Mouse (Mus musculus) liver, adult 2 months (tissue): ENCODE data around the gene Catsperd. TPM values are rescaled to one million over a fixed set of nuclear protein-coding genes. Genes with fewer than 3 reads are reported as not detected.
A peak's percentile ranks its signal among the peaks of the same experiment; 100 is the strongest.

Experiments
- DNase-seq: peaks from one replicate; pipeline ENCODE4 v3.0.0-alpha.2; 2011; ENCODE audit warnings: low read depth, low spot score; ENCODE audit errors: extremely low read depth
- H3K27ac ChIP-seq: fragments of 200-500 bp; replicated peaks from 2 replicates; pipeline ENCODE4 v1.5.1; 2012; ENCODE audit warnings: low read depth, mild to moderate bottlenecking, control low read depth, inconsistent platforms, low read length; ENCODE audit not compliant: insufficient read depth
- H3K27me3 ChIP-seq: fragments of 200-500 bp; 2 replicates; pipeline ENCODE4 v1.6.1; 2012; ENCODE audit warnings: mild to moderate bottlenecking, moderate library complexity, low read length, inconsistent platforms; ENCODE audit not compliant: control insufficient read depth, insufficient read depth
- H3K36me3 ChIP-seq: fragments of 200-500 bp; 2 replicates; pipeline ENCODE4 v1.6.1; 2012; ENCODE audit warnings: low read length, inconsistent platforms; ENCODE audit not compliant: control insufficient read depth, insufficient read depth
- H3K4me1 ChIP-seq: fragments of 200-500 bp; 2 replicates; pipeline ENCODE4 v1.6.1; 2011; ENCODE audit warnings: low read length; ENCODE audit not compliant: control insufficient read depth, insufficient read depth
- H3K4me3 ChIP-seq: fragments of 200-500 bp; 2 replicates; pipeline ENCODE4 v1.5.1; 2011; ENCODE audit warnings: low read depth, mild to moderate bottlenecking, control low read depth, low read length, moderate library complexity; ENCODE audit not compliant: insufficient read depth
- H3K79me2 ChIP-seq: fragments of 200-500 bp; 2 replicates; pipeline ENCODE4 v1.6.1; 2012; ENCODE audit warnings: inconsistent platforms, mild to moderate bottlenecking, low read length, moderate library complexity; ENCODE audit not compliant: control insufficient read depth, insufficient read depth
- H3K9ac ChIP-seq: fragments of 200-500 bp; 2 replicates; pipeline ENCODE4 v1.6.1; 2012; ENCODE audit warnings: low read depth, mild to moderate bottlenecking, control low read depth, inconsistent platforms, low read length
- CTCF ChIP-seq: fragments of 200-500 bp; IDR thresholded peaks from 2 replicates; pipeline ENCODE4 v1.5.1; 2011; ENCODE audit warnings: low read depth, low read length, control low read depth
- POLR2A ChIP-seq: fragments of 200-500 bp; IDR thresholded peaks from 2 replicates; pipeline ENCODE4 v1.6.1; 2011; ENCODE audit warnings: low read length, control low read depth; ENCODE audit not compliant: insufficient read depth; ENCODE audit errors: extremely low read depth
- WGBS: fragments of 180-500 bp; shearing (Covaris S2); methylation state at CpG from one replicate; pipeline ENCODE4 v1.1.7; 2018; 5-methylcytosine and 5-hydroxymethylcytosine counted together
- polyA plus RNA-seq: library from polyadenylated mRNA; depleted of rRNA; stranded (reverse); fragments of >200 nt; gene quantifications from 2 replicates; pipeline ENCODE4 v1.2.3, GENCODE M21; 2012
- total RNA-seq: library from RNA; depleted of rRNA; stranded (reverse); fragments of >200 nt; gene quantifications from 2 replicates; pipeline ENCODE4 v1.2.3, GENCODE M21; 2014

Catsperd gene
- total and polyA plus RNA-seq, 2 experiments: 1.0 to 4.0 TPM

- TF ChIP-seq CTCF (no peak), POLR2A (no peak)
- peaks cover 14% of the 10 kb centered on the region for H3K4me1 ChIP-seq
- H3K79me2 ChIP-seq: peaks cover 11% of the 10 kb centered on the region; the same call in 1 of the 2 replicates
- peak overlapping the region; percentile 93 for H3K9ac ChIP-seq
- no peak overlapping the region; the same call in 1 of the 2 replicates for H3K27ac ChIP-seq
- peak overlapping the region; percentile 90 for H3K4me3 ChIP-seq
- DNase-seq: peak; percentile 31
- no peaks in the 10 kb centered on the region for H3K27me3 ChIP-seq
- H3K36me3 ChIP-seq: peaks cover 1% of the 10 kb centered on the region; the same call in 1 of the 2 replicates
- WGBS: 11% methylated on average over 14 of the region's 14 CpGs
Measured at GRCm38 (mm10) chr17:56614391-56615135, 13.4 kb upstream of the Catsperd start.

DNA sequence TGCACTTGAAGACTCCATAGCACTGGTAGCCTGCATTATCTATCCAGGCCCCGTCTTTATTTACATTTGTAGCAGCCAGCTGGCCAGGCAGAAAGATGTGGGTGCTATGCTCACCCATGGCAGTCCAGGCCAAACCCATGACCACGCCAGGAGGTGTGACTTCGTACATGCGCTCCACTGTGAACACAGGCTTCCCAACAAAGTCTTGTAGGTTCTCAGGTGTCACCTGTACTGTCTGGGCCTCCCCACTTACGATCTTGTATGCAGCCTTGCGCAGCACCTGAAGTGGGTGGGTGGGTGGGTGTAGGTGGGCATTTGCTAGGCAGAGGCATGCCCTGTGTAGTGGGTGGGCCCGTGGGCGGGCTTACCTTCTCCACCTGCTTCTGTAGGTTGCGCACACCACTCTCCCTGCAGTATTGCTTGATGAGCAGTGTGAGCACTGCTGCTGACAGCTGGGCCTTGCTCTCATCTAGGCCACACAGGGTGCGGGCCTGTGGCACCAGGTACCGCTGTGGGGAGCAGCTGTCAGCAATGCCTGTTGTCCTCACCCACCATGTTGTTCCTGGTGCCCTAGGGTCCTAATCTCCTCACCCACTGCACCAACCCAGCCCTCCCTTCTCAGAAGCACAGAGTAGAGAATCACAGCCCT, 12.7 kb upstream of the Catsperd start:
- H3K79me2 ChIP-seq: peaks cover 11% of the 10 kb centered on the region; the same call in 1 of the 2 replicates
- TF ChIP-seq POLR2A (no peak), CTCF (0 out of 2 replicates have a peak, but pooled peaks have one; percentile 1)
- H3K4me3 ChIP-seq: no peak overlapping the region
- WGBS: 65% methylated on average over 11 of the region's 11 CpGs
- H3K27ac ChIP-seq: no peak overlapping the region
- H3K36me3 ChIP-seq: peaks cover 1% of the 10 kb centered on the region; the same call in 1 of the 2 replicates
- peak; percentile 73 for DNase-seq
- H3K9ac ChIP-seq: no peak overlapping the region
- no peaks in the 10 kb centered on the region for H3K27me3 ChIP-seq
- peaks cover 14% of the 10 kb centered on the region for H3K4me1 ChIP-seq

DNA sequence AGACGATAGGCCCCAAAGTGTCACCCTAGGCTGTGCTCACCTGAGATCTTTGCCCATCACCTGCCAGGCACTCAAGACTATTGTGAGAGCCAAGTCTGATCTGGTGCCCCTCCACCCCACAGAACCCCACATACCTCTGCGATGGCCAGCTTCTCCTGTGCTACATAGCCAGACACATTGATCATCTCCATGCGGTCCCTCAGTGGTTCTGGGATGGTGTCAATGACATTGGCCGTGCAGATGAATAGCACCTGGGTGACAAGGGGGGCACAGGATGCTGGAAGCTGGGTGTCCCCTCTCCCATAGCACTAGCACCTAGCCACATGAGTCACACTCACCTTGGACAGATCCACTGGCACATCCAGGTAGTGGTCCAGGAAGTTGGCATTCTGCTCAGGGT, 12.2 kb upstream of the Catsperd start:
- Histone ChIP-seq H3K27ac (no peak overlapping the region), H3K4me1 (peaks cover 14% of the 10 kb centered on the region), H3K36me3 (peaks cover 3% of the 10 kb centered on the region; the same call in 1 of the 2 replicates), H3K9ac (no peak overlapping the region), H3K4me3 (no peak overlapping the region), H3K27me3 (no peaks in the 10 kb centered on the region), H3K79me2 (peaks cover 11% of the 10 kb centered on the region; the same call in 1 of the 2 replicates)
- no peak for DNase-seq
- no peak for TF ChIP-seq CTCF
- no peak for TF ChIP-seq POLR2A
- WGBS: 94% methylated on average over 4 of the region's 4 CpGs

DNA sequence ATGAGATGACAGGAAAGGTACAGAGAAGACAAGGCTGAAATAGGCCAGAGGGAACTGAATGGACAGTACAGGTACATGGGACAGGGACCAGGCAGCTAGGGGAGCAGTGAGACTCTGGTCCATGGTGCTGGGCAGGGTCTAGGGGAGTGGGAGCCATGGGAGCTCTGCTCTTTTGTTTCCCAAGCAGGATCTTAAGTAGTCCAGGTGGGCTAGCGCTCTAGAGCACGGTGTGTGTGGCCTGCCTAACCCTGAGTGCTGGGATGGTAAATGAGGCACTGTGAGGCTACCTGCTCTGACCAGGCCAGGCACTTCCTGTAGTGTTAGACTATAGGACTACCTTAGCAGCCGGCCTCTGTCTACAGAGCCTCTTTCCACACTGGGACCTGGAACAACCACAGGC, 11.2 kb upstream of the Catsperd start:
- H3K4me1 ChIP-seq: peaks cover 12% of the 10 kb centered on the region
- H3K79me2 ChIP-seq: peaks cover 11% of the 10 kb centered on the region; the same call in 1 of the 2 replicates
- no peak for DNase-seq
- H3K9ac ChIP-seq: no peak overlapping the region
- no peak overlapping the region for H3K4me3 ChIP-seq
- TF ChIP-seq POLR2A (no peak), CTCF (no peak)
- no peaks in the 10 kb centered on the region for H3K27me3 ChIP-seq
- 78% methylated on average over 3 of the region's 3 CpGs for WGBS
- H3K36me3 ChIP-seq: peaks cover 6% of the 10 kb centered on the region; the same call in 1 of the 2 replicates
- H3K27ac ChIP-seq: no peak overlapping the region

DNA sequence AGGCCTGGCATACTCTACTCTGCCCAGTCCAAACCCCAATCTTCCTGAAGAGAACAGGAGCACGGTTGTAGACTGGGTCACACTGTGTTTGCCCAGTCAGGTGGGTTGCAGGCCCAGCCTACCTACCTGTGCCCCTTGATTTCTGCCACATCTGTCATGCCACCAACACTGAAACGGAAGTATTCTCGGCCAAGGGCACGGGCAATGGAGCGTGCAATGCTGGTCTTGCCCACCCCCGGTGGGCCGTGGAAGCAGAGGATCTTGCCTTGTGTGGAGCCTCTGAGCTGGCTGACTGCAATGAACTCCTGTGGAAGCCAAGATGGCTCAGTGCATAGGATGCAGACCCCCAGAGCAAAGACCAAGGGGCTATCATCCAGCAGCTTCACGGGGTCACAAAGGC, 10.3 kb upstream of the Catsperd start:
- Histone ChIP-seq H3K4me3 (no peak overlapping the region), H3K36me3 (peaks cover 11% of the 10 kb centered on the region; the same call in 1 of the 2 replicates), H3K4me1 (peaks cover 8% of the 10 kb centered on the region), H3K79me2 (peaks cover 11% of the 10 kb centered on the region; the same call in 1 of the 2 replicates), H3K9ac (no peak overlapping the region), H3K27ac (no peak overlapping the region), H3K27me3 (no peaks in the 10 kb centered on the region)
- DNase-seq: no peak
- WGBS: 91% methylated on average over 8 of the region's 8 CpGs
- TF ChIP-seq POLR2A (no peak), CTCF (no peak)
